Mouse (Mus musculus) CH12.LX (cell line): ENCODE results near the gene Cald1. TPM values are rescaled to one million over a fixed set of nuclear protein-coding genes. Genes with fewer than 3 reads are reported as not detected.
A peak's percentile ranks its signal among the peaks of the same experiment; 100 is the strongest.

Experiments
- DNase-seq: peaks from one replicate; pipeline ENCODE4 v3.0.0-alpha.2; 2013; ENCODE audit errors: extremely low read depth
- H3K27ac ChIP-seq: 2 replicates; pipeline ENCODE4 v1.5.1; 2012; ENCODE audit warnings: low read depth, mild to moderate bottlenecking, control low read depth, moderate library complexity; ENCODE audit not compliant: insufficient read depth
- H3K27me3 ChIP-seq: replicated peaks from 2 replicates; pipeline ENCODE3; 2012; ENCODE audit warnings: inconsistent platforms
- H3K36me3 ChIP-seq, 2 experiments: replicated peaks in 1 of 2; 2 replicates each; pipeline versions ENCODE3 to v1.6.1; 2012; ENCODE audit warnings: inconsistent platforms in 1 of 2, low read length in 1 of 2, mild to moderate bottlenecking in 1 of 2, mixed read lengths in 1 of 2, moderate library complexity in 1 of 2; ENCODE audit not compliant: control insufficient read depth in 1 of 2, insufficient read depth in 1 of 2
- H3K4me1 ChIP-seq, 2 experiments: 2 replicates each; pipeline ENCODE4 v1.6.1; 2012; ENCODE audit warnings: inconsistent platforms in 1 of 2, moderate library complexity in 1 of 2; ENCODE audit not compliant: insufficient read depth in 2 of 2, control insufficient read depth in 1 of 2
- H3K4me2 ChIP-seq: 2 replicates; pipeline ENCODE4 v1.6.1; 2012; ENCODE audit warnings: low read depth, mild to moderate bottlenecking, control low read depth; ENCODE audit not compliant: poor library complexity, insufficient read depth, severe bottlenecking
- H3K4me3 ChIP-seq, 3 experiments: fragments of 150-350 bp in 1 of 3; sonication (generic) in 1 of 3; replicated peaks in 1 of 3; 2 replicates each; pipeline versions ENCODE3 to v1.5.1; 2011 to 2012; ENCODE audit warnings: low read depth in 2 of 3, low read length in 2 of 3, mild to moderate bottlenecking in 2 of 3, moderate library complexity in 2 of 3, control low read depth in 1 of 3, improper control_type of control experiment in 1 of 3, inconsistent platforms in 1 of 3, mixed read lengths in 1 of 3; ENCODE audit not compliant: poor library complexity in 1 of 3
- H3K79me2 ChIP-seq: replicated peaks from 2 replicates; pipeline ENCODE4 v1.6.1; 2012; ENCODE audit warnings: mild to moderate bottlenecking, moderate library complexity; ENCODE audit not compliant: control insufficient read depth, poor library complexity, insufficient read depth, severe bottlenecking; ENCODE audit errors: extremely low read depth
- H3K9ac ChIP-seq: 2 replicates; pipeline ENCODE4 v1.6.1; 2012; ENCODE audit warnings: low read depth, mild to moderate bottlenecking, control low read depth, moderate library complexity; ENCODE audit not compliant: insufficient read depth
- H3K9me3 ChIP-seq: replicated peaks from 2 replicates; pipeline ENCODE3; 2012; ENCODE audit warnings: low read length, inconsistent platforms, mixed read lengths
- BHLHE40 ChIP-seq: IDR thresholded peaks from 2 replicates; pipeline ENCODE4 v1.6.1; 2011; ENCODE audit warnings: mild to moderate bottlenecking, low read depth, low read length, improper control_type of control experiment
- CHD1 ChIP-seq: IDR thresholded peaks from 2 replicates; pipeline ENCODE4 v1.6.1; 2012; ENCODE audit warnings: low read depth, low read length, improper control_type of control experiment, inconsistent platforms
- CTCF ChIP-seq, 2 experiments: IDR thresholded peaks in 1 of 2; conservative IDR thresholded peaks in 1 of 2; 2 replicates each; pipeline ENCODE4 v1.5.1; 2011 to 2012; ENCODE audit warnings: low read depth in 2 of 2, low read length in 2 of 2, improper control_type of control experiment in 1 of 2, inconsistent platforms in 1 of 2, mild to moderate bottlenecking in 1 of 2, moderate library complexity in 1 of 2
- ELF1 ChIP-seq: IDR thresholded peaks from 2 replicates; pipeline ENCODE4 v1.6.1; 2014; ENCODE audit warnings: low read depth, mild to moderate bottlenecking, inconsistent platforms, low read length, improper control_type of control experiment
- EP300 ChIP-seq: IDR thresholded peaks from 2 replicates; pipeline ENCODE4 v1.6.1; 2011; ENCODE audit warnings: low read length, improper control_type of control experiment
- ETS1 ChIP-seq: conservative IDR thresholded peaks from 2 replicates; pipeline ENCODE4 v1.6.1; 2012; ENCODE audit warnings: low read depth, mild to moderate bottlenecking, inconsistent platforms, low read length, improper control_type of control experiment, moderate library complexity
- HCFC1 ChIP-seq: IDR thresholded peaks from 2 replicates; pipeline ENCODE4 v1.6.1; 2012; ENCODE audit warnings: low read depth, mild to moderate bottlenecking, inconsistent platforms, low read length, improper control_type of control experiment
- JUN ChIP-seq: IDR thresholded peaks from 2 replicates; pipeline ENCODE4 v1.6.1; 2011; ENCODE audit warnings: low read depth, mild to moderate bottlenecking, low read length, improper control_type of control experiment, moderate library complexity; ENCODE audit not compliant: insufficient read depth
- JUND ChIP-seq: conservative IDR thresholded peaks from 2 replicates; pipeline ENCODE4 v1.6.1; 2011; ENCODE audit warnings: low read depth, low read length, improper control_type of control experiment
- KAT2A ChIP-seq: IDR thresholded peaks from 2 replicates; pipeline ENCODE4 v1.6.1; 2012; ENCODE audit warnings: low read length, improper control_type of control experiment, inconsistent platforms; ENCODE audit not compliant: insufficient replicate concordance
- MAFK ChIP-seq: IDR thresholded peaks from 2 replicates; pipeline ENCODE4 v1.6.1; 2011; ENCODE audit warnings: low read length, improper control_type of control experiment; ENCODE audit not compliant: insufficient replicate concordance
- MAX ChIP-seq: IDR thresholded peaks from 2 replicates; pipeline ENCODE4 v1.6.1; 2011; ENCODE audit warnings: low read length, improper control_type of control experiment
- NRF1 ChIP-seq: IDR thresholded peaks from 2 replicates; pipeline ENCODE4 v1.6.1; 2014; ENCODE audit warnings: low read depth, mild to moderate bottlenecking, inconsistent platforms, low read length, improper control_type of control experiment, moderate library complexity
- PAX5 ChIP-seq: IDR thresholded peaks from 2 replicates; pipeline ENCODE4 v1.6.1; 2012; ENCODE audit warnings: low read length, inconsistent platforms, mixed read lengths
- POLR2AphosphoS2 ChIP-seq: IDR thresholded peaks from 2 replicates; pipeline ENCODE4 v1.6.1; 2011; ENCODE audit warnings: low read depth, low read length, improper control_type of control experiment
- RAD21 ChIP-seq: IDR thresholded peaks from 2 replicates; pipeline ENCODE4 v1.6.1; 2011; ENCODE audit warnings: low read depth, mild to moderate bottlenecking, low read length, improper control_type of control experiment, moderate library complexity
- RCOR1 ChIP-seq: conservative IDR thresholded peaks from 2 replicates; pipeline ENCODE4 v1.6.1; 2012; ENCODE audit warnings: low read depth, mild to moderate bottlenecking, inconsistent platforms, low read length, improper control_type of control experiment
- SIN3A ChIP-seq: IDR thresholded peaks from 2 replicates; pipeline ENCODE4 v1.6.1; 2012; ENCODE audit warnings: low read length, improper control_type of control experiment, inconsistent platforms
- TCF12 ChIP-seq: IDR thresholded peaks from 2 replicates; pipeline ENCODE4 v1.6.1; 2014; ENCODE audit warnings: low read depth, mild to moderate bottlenecking, inconsistent platforms, low read length, improper control_type of control experiment
- ZKSCAN1 ChIP-seq: IDR thresholded peaks from 2 replicates; pipeline ENCODE4 v1.6.1; 2012; ENCODE audit warnings: low read depth, inconsistent platforms, low read length, improper control_type of control experiment, borderline replicate concordance
- ZMIZ1 ChIP-seq: IDR thresholded peaks from 2 replicates; pipeline ENCODE4 v1.6.1; 2012; ENCODE audit warnings: low read depth, mild to moderate bottlenecking, inconsistent platforms, low read length, improper control_type of control experiment
- ZNF384 ChIP-seq: IDR thresholded peaks from 2 replicates; pipeline ENCODE4 v1.6.1; 2012; ENCODE audit warnings: low read depth, low read length, improper control_type of control experiment, inconsistent platforms
- dilution Hi-C: fragments of 300-500 bp; cut with MboI; formaldehyde crosslinking; loops from 2 replicates; pipeline ENCODE4 v1.14.3; 2020; ENCODE audit warnings: low sequenced_read_pairs; ENCODE audit not compliant: extremely low pct_unique_long_range_greater_than_20kb, extremely low pct_ligation_motif_present
- in situ Hi-C: fragments of 300-500 bp; cut with MboI; formaldehyde crosslinking; loops from 3 replicates; pipeline ENCODE4 v1.14.3; 2019; ENCODE audit warnings: low sequenced_read_pairs, low pct_ligation_motif_present, low pct_unique_long_range_greater_than_20kb, mixed read lengths
- polyA plus RNA-seq: library from polyadenylated mRNA; unstranded; fragments of >175 nt; gene quantifications from 2 replicates; pipeline ENCODE4 v1.2.1, GENCODE M21; 2012; ENCODE audit warnings: low read depth; ENCODE audit not compliant: insufficient read length
- total RNA-seq, 2 experiments: library from RNA; depleted of rRNA; stranded (reverse); fragments of 300-350 nt in 1 of 2; fragments of >200 nt in 1 of 2; gene quantifications; 2 replicates each; pipeline ENCODE4 v1.2.3; 2012 to 2014

Gene Cald1
- total and polyA plus RNA-seq, 3 experiments = 0.55 to 4.0 (median 1.1) TPM

DNA sequence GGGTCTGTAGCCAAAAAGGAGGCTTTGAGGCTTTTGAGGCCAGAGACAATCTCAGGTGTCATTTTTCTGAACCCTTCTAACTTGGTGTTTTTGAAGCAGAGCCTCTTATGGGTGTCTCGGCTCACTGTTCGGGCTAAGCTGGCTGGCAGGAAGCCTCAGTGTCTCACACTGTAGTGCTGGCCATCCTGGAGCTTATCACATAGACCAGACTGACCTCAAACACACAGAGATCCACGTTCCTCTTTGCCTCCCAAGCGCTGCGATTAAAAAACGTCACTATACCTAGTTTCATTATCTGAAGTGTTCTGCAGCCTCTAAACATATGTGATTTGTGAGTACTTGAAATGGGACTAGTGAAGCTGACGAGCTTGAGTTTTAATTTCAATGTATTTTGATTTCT is 76.1 kb downstream of the Cald1 start:
- in situ Hi-C loops = no loop called here
- no peaks in the 10 kb centered on the region for H3K79me2 ChIP-seq
- no peak overlapping the region for H3K9ac ChIP-seq
- no peaks in the 10 kb centered on the region for H3K36me3 ChIP-seq
- H3K27me3 ChIP-seq = no peaks in the 10 kb centered on the region
- peak overlapping the region; percentile 66; the same call in 1 of the 2 replicates for H3K4me2 ChIP-seq
- dilution Hi-C loops = no loop called here
- TF ChIP-seq KAT2A = no peak
- TF ChIP-seq JUN = no peak
- no peak for TF ChIP-seq EP300
- no peak for TF ChIP-seq RAD21
- TF ChIP-seq ETS1 = no peak
- TF ChIP-seq MAFK = no peak
- no peak for TF ChIP-seq CTCF (conservative IDR thresholded peaks at IDR 0.05 in 1 of 2, IDR thresholded peaks at IDR 0.05 in 1 of 2; ENCODE audit: low read depth in 2 of 2, low read length in 2 of 2)
- TF ChIP-seq TCF12 = no peak
- no peak for TF ChIP-seq ZKSCAN1
- TF ChIP-seq ZNF384 = no peak
- no peak for TF ChIP-seq ZMIZ1
- TF ChIP-seq POLR2AphosphoS2 = no peak
- TF ChIP-seq RCOR1 = no peak
- TF ChIP-seq MAX = no peak
- no peak for TF ChIP-seq SIN3A
- TF ChIP-seq ELF1 = no peak
- no peak for TF ChIP-seq JUND
- no peak for TF ChIP-seq NRF1
- no peak for TF ChIP-seq CHD1
- 0 out of 4 replicates have a peak, but pooled peaks cover 0 to 4% of the 10 kb centered on the region in 2 experiments for H3K4me1 ChIP-seq
- H3K9me3 ChIP-seq = no peaks in the 10 kb centered on the region
- no peak for DNase-seq
- H3K4me3 ChIP-seq = no peak overlapping the region
- H3K27ac ChIP-seq = no peak overlapping the region

- in situ Hi-C loops (no loop called here), dilution Hi-C loops (no loop called here)
- Histone ChIP-seq H3K4me1 (0 out of 4 replicates have a peak, but pooled peaks cover 0 to 4% of the 10 kb centered on the region in 2 experiments), H3K4me3 (peak overlapping the region in 1 of 3 experiments; percentile 48), H3K9ac (0 out of 2 replicates have a peak overlapping the region, but pooled peaks have one; percentile 48), H3K27me3 (no peaks in the 10 kb centered on the region), H3K9me3 (no peaks in the 10 kb centered on the region), H3K79me2 (no peaks in the 10 kb centered on the region), H3K36me3 (no peaks in the 10 kb centered on the region), H3K27ac (no peak overlapping the region), H3K4me2 (peak overlapping the region; percentile 54; the same call in 1 of the 2 replicates)
- no peak for DNase-seq
- TF ChIP-seq HCFC1 (peak; percentile 28; the same call in 1 of the 2 replicates), JUN (no peak), ELF1 (peak; percentile 75), PAX5 (no peak), BHLHE40 (no peak)
Measured at GRCm38 (mm10) chr6:34674897-34675296, 76.6 kb downstream of the Cald1 start.
